In the genomic region with DNA sequence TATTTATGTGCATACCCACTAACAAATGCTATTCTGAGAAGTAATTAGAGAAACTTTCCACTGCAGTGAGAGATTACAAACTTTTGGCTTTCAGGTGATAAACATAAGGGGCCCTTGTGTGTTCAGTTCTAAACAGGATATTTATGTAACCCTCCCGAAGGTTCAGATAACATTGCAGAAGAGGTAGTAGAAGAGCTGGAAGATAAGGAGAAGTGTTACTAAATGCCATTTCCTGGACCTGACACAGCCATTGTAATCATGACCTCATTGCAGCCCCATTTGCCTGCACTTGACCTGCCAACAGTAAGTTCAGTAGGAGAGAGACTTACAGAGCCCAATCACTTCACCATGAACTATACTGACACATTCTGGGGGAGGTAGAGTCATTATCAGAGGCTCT, we compare ENCODE assay signal across 17 mouse cellular contexts.
"Had no signal": no experiment of that assay in that cellular context is flagged by ENCODE, and none has a peak within 500 bp of the region (broad histone marks: within the 10 kb centered on the region; RNA-seq: fewer than 3 reads in every experiment).

No protein-coding gene starts in this region.

- ATAC-seq: liver, postnatal 0 days; midbrain, embryonic 16.5 days had no signal

- H3K4me3 ChIP-seq: limb, embryonic 12.5 days; liver, embryonic 13.5 days; lung, embryonic 15.5 days; megakaryocyte, embryonic 14.5 days; neural tube, embryonic 13.5 days had no signal

- H3K36me3 ChIP-seq: limb, embryonic 12.5 days; liver, embryonic 13.5 days; lung, embryonic 15.5 days; neural tube, embryonic 13.5 days had no signal

- H3K9ac ChIP-seq: limb, embryonic 12.5 days; liver, embryonic 13.5 days; liver, postnatal 0 days; lung, embryonic 15.5 days; neural tube, embryonic 13.5 days had no signal

- H3K4me1 ChIP-seq: limb, embryonic 12.5 days; liver, embryonic 13.5 days; lung, embryonic 15.5 days; megakaryocyte, embryonic 14.5 days; neural tube, embryonic 13.5 days had no signal

- H3K27ac ChIP-seq: limb, embryonic 12.5 days; liver, embryonic 13.5 days; lung, embryonic 15.5 days; macrophage; neural tube, embryonic 13.5 days had no signal

- DNase-seq: kidney, postnatal 25 days; liver; liver, embryonic 13.5 days; liver, postnatal 0 days; lung, postnatal 14 days; retina, postnatal 1 day; right cerebral cortex, postnatal 4 days; spleen, adult 18-20 months; thymus, adult 18-20 months; thymus, postnatal 25 days had no signal

- H3K9me3 ChIP-seq: limb, embryonic 12.5 days; liver, embryonic 13.5 days; lung, embryonic 15.5 days; neural tube, embryonic 13.5 days had no signal

- H3K27me3 ChIP-seq: limb, embryonic 12.5 days; liver, embryonic 13.5 days; lung, embryonic 15.5 days; megakaryocyte, embryonic 14.5 days; neural tube, embryonic 13.5 days had no signal

- H3K4me2 ChIP-seq: limb, embryonic 12.5 days; liver, embryonic 13.5 days; lung, embryonic 15.5 days; midbrain, embryonic 11.5 days; neural tube, embryonic 13.5 days had no signal
